Mouse (Mus musculus): ENCODE data around the gene Trim47. TPM values are rescaled to one million over a fixed set of nuclear protein-coding genes. Genes with fewer than 3 reads are reported as not detected.
A peak's percentile ranks its signal among the peaks of the same experiment; 100 is the strongest.

The Trim47 gene
- polyA plus RNA-seq, 1 experiment from 2014 or later, result 7.7 TPM

GRCm38 (mm10) chr11:116111611-116112203 is 15.3 kb downstream of the Trim47 start:
- no peak for ATAC-seq (replicated peaks)
- peaks cover 30% of the 10 kb centered on the region for H3K4me1 ChIP-seq
- H3K27ac ChIP-seq (replicated peaks), result no peak overlapping the region
- no peaks in the 10 kb centered on the region for H3K36me3 ChIP-seq
- H3K9me3 ChIP-seq, result no peaks in the 10 kb centered on the region
- 85% methylated on average over 19 of the region's 19 CpGs for WGBS
- H3K27me3 ChIP-seq, result peaks cover 54% of the 10 kb centered on the region
- no peak overlapping the region for H3K9ac ChIP-seq (replicated peaks)
- no peak overlapping the region for H3K4me3 ChIP-seq
- H3K4me2 ChIP-seq (replicated peaks), result no peak overlapping the region

DNA sequence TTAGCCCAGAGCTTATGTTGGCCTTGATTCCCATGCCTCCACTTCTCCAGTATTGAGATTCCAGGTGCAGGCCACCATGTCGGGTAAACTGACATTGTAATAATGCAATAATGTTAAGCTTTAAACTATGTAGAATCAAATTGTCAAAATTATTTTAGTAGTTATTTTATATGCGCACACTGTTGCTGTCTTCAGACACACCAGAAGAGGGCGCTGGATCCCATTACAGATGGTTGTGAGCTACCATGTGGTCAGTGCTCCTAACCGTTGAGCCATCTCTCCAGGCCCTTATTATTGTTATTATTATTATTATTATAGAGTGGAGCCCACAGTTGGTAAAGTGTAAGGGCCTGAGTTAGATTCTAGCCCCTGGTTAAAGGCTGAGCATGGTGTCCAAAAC is 15.9 kb downstream of the Trim47 start:
- Histone ChIP-seq H3K27me3 (peaks cover 59% of the 10 kb centered on the region), H3K4me3 (no peak overlapping the region), H3K36me3 (no peaks in the 10 kb centered on the region), H3K9me3 (no peaks in the 10 kb centered on the region), H3K9ac (replicated peaks) (no peak overlapping the region), H3K27ac (replicated peaks) (no peak overlapping the region), H3K4me1 (peaks cover 34% of the 10 kb centered on the region), H3K4me2 (replicated peaks) (no peak overlapping the region)
- ATAC-seq (replicated peaks), result no peak
- 83% methylated on average over 4 of the region's 4 CpGs for WGBS

- no peak for ATAC-seq (replicated peaks)
- 39% methylated on average over 10 of the region's 10 CpGs for WGBS
- Histone ChIP-seq H3K9ac (replicated peaks) (no peak overlapping the region), H3K4me1 (peaks cover 34% of the 10 kb centered on the region), H3K27me3 (peaks cover 65% of the 10 kb centered on the region), H3K36me3 (no peaks in the 10 kb centered on the region), H3K4me3 (peak overlapping the region; percentile 35), H3K4me2 (replicated peaks) (peak overlapping the region; percentile 46; the same call in 1 of the 2 replicates), H3K27ac (replicated peaks) (no peak overlapping the region), H3K9me3 (no peaks in the 10 kb centered on the region)
Measured at GRCm38 (mm10) chr11:116110540-116110939, 16.5 kb downstream of the Trim47 start.

DNA sequence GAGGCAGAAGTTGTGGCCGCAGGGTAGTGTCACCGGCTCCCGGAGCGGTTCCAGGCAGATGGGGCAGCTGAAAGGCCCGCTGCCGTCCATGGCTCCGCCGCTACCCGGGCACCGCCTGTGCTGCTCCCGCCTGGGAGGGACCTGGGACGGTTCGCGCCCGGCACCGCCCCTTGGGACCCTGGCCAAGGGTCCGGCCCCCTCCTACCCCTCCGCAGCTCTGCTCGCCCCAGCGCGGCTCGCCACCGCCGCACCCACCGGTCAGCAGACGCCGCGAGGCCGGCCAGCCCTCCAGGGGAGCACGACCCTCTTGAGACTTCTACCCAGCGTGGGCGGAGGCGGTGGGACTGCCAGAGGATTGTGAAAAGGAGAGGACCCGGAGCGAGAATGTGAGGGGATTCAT is 16.9 kb downstream of the Trim47 start:
- under 1% methylated on average over 25 of the region's 35 CpGs for WGBS
- Histone ChIP-seq H3K9ac (replicated peaks) (no peak overlapping the region), H3K36me3 (no peaks in the 10 kb centered on the region), H3K27ac (replicated peaks) (no peak overlapping the region), H3K4me3 (peak overlapping the region; percentile 35), H3K4me2 (replicated peaks) (peak overlapping the region; percentile 46), H3K9me3 (no peaks in the 10 kb centered on the region), H3K27me3 (peaks cover 67% of the 10 kb centered on the region), H3K4me1 (peaks cover 34% of the 10 kb centered on the region)
- ATAC-seq (replicated peaks), result 0 out of 2 replicates have a peak, but pooled peaks have one; percentile 29

DNA sequence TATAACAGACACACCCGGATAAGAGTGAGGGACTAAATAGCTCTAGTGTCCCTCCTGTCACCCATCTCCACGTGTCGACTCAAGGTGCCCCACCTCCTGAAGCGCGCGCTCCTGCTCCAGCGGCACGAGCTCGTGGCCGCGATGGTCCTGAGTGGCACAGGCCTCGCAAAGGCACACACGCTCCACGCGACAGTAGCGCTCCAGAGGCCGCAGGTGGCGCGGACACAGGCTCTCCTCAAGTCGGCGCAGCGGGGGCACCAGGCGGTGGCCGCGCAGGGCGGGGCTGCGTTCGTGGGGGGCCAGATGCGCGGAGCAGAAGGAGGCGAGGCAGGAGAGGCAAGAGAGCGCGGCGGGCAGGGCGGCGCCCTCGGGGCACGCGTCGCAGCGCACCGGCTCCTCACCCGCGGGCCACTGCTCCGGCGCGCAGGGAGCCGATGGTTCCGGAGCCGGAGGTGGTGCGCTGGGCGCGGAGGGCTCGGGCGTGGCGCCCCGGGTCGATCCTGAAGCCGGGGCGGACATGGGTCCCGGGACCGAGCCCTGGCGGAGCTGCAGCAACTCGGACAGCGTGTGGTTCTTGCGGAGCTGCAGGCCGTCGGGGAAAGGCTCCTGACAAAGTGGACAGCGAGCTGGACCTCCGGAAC is 17.4 kb downstream of the Trim47 start:
- Histone ChIP-seq H3K27ac (replicated peaks) (no peak overlapping the region), H3K4me2 (replicated peaks) (peak overlapping the region; percentile 46), H3K4me1 (peaks cover 35% of the 10 kb centered on the region), H3K9me3 (no peaks in the 10 kb centered on the region), H3K27me3 (peaks cover 67% of the 10 kb centered on the region), H3K4me3 (peak overlapping the region; percentile 35), H3K36me3 (no peaks in the 10 kb centered on the region), H3K9ac (replicated peaks) (0 out of 2 replicates have a peak overlapping the region, but pooled peaks have one; percentile 7)
- ATAC-seq (replicated peaks), result no peak
- 2% methylated on average over 69 of the region's 70 CpGs for WGBS

DNA sequence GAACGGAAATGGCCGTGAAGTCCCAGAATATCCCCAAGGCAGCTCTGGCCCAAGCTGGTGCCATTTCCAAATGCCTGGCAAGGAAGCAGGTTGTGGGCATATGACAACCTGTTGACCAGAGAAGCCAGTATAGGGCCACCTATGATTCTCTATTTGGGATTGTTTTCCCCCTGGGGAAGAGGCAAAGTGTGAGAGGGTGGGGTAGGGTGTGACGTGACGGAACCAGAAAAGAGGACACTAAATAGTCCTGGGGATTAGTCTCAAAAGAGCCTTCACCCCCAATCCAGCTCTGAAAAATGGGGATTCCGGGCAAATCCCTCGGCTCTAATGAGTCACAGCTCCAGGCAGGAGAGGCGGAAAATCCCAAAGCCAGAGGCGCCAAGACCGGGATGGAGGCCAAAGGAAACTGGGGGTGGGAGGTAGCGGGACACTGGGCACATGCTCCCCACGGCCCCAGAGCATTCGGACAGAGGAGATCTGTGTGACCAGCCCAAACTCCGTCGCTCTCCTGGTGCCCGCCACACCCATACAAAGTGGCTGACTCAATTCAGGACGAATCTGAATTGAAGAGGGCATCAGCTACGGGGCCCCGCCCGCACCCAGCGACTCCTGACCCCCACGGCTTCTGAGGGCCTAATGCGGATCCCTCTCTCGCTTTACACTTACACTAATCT is 18.4 kb downstream of the Trim47 start:
- WGBS, result 3% methylated on average over 23 of the region's 23 CpGs
- no peak overlapping the region for H3K27ac ChIP-seq (replicated peaks)
- ATAC-seq (replicated peaks), result no peak
- peak overlapping the region; percentile 46 for H3K4me2 ChIP-seq (replicated peaks)
- H3K27me3 ChIP-seq, result peaks cover 67% of the 10 kb centered on the region
- no peaks in the 10 kb centered on the region for H3K36me3 ChIP-seq
- peak overlapping the region; percentile 35; the same call in 1 of the 2 replicates for H3K4me3 ChIP-seq
- no peaks in the 10 kb centered on the region for H3K9me3 ChIP-seq
- no peak overlapping the region for H3K9ac ChIP-seq (replicated peaks)
- H3K4me1 ChIP-seq, result peaks cover 44% of the 10 kb centered on the region

- peaks cover 46% of the 10 kb centered on the region for H3K4me1 ChIP-seq
- H3K27ac ChIP-seq (replicated peaks), result no peak overlapping the region
- H3K4me2 ChIP-seq (replicated peaks), result peak overlapping the region; percentile 46; the same call in 1 of the 2 replicates
- no peak overlapping the region for H3K9ac ChIP-seq (replicated peaks)
- no peak for ATAC-seq (replicated peaks)
- H3K4me3 ChIP-seq, result 0 out of 2 replicates have a peak overlapping the region, but pooled peaks have one; percentile 2
- peaks cover 67% of the 10 kb centered on the region for H3K27me3 ChIP-seq
- WGBS, result 13% methylated on average over 19 of the region's 19 CpGs
- H3K9me3 ChIP-seq, result no peaks in the 10 kb centered on the region
- no peaks in the 10 kb centered on the region for H3K36me3 ChIP-seq
Measured at GRCm38 (mm10) chr11:116107777-116108285, 19.2 kb downstream of the Trim47 start.

- Histone ChIP-seq H3K4me1 (peaks cover 50% of the 10 kb centered on the region), H3K4me2 (replicated peaks) (no peak overlapping the region), H3K36me3 (no peaks in the 10 kb centered on the region), H3K9ac (replicated peaks) (no peak overlapping the region), H3K4me3 (no peak overlapping the region), H3K27ac (replicated peaks) (no peak overlapping the region), H3K9me3 (no peaks in the 10 kb centered on the region), H3K27me3 (peaks cover 66% of the 10 kb centered on the region)
- no peak for ATAC-seq (replicated peaks)
- 22% methylated on average over 14 of the region's 14 CpGs for WGBS
Measured at GRCm38 (mm10) chr11:116106963-116107776, 19.8 kb downstream of the Trim47 start.

DNA sequence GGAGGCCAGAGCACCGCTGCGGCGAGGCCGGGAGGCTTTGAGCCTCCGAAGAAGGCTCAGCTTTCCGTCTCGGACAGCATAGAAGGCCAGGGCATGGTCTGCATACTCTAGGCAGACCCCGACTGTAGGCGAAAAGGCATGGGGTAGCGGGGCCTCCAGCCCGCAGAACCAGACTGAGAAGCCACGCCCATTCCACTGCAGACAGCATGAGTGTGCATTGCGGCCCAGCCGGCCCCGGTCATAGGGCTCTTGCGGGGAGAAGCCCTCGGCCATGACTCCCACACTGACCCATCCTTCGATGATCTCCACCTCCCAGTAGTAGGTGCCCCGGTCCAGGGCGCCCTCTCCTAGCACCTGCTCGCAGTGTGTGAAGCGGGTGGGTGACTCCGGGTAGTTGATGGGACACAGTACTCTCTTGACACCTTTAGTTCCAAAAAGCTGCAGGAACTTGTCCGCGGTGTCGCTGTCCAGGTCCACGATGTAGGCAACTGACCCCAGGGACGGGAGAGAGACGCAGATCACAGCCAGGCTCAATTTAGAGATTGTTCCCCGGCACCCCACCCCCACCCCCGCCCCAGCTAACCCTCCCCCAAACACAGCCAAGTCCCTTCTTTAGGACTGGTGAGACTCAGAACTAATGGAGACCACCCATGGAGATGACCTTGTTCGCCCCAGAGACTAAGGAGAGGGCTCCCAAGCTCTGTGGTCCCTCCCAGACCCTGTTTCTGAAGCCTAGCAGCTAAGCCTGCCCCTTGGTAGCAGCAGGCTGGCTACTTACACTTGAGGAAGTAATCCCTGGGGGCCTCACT is 20.7 kb downstream of the Trim47 start:
- Histone ChIP-seq H3K27ac (replicated peaks) (no peak overlapping the region), H3K4me3 (no peak overlapping the region), H3K36me3 (no peaks in the 10 kb centered on the region), H3K9ac (replicated peaks) (no peak overlapping the region), H3K9me3 (no peaks in the 10 kb centered on the region), H3K4me1 (peaks cover 58% of the 10 kb centered on the region), H3K27me3 (peaks cover 58% of the 10 kb centered on the region), H3K4me2 (replicated peaks) (no peak overlapping the region)
- ATAC-seq (replicated peaks), result no peak
- WGBS, result 33% methylated on average over 32 of the region's 32 CpGs

DNA sequence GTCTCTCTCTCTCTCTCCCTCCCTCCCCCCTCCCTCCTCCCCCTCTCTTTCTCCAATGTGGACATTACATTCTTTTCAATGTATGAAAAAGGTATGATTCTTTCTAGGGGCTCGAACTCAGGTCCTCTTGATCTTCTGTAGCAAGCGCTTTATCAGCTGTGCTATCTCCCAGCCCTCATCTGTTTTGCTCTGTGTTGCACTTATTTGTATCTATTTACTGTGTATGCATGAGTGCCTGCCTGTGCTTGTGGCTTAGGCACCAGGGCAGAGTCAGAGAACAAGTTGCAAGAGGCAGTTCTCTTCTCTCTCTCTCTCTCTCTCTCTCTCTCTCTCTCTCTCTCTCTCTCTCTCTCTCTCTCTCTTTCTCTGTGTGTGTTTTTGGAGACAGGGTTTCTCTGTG is 21.9 kb downstream of the Trim47 start:
- no peaks in the 10 kb centered on the region for H3K36me3 ChIP-seq
- H3K9me3 ChIP-seq, result no peaks in the 10 kb centered on the region
- no peak overlapping the region for H3K4me3 ChIP-seq
- WGBS, result 90% methylated on average over 2 of the region's 2 CpGs
- no peak for ATAC-seq (replicated peaks)
- no peak overlapping the region for H3K9ac ChIP-seq (replicated peaks)
- H3K27ac ChIP-seq (replicated peaks), result no peak overlapping the region
- H3K27me3 ChIP-seq, result peaks cover 45% of the 10 kb centered on the region
- peaks cover 55% of the 10 kb centered on the region for H3K4me1 ChIP-seq
- no peak overlapping the region for H3K4me2 ChIP-seq (replicated peaks)

DNA sequence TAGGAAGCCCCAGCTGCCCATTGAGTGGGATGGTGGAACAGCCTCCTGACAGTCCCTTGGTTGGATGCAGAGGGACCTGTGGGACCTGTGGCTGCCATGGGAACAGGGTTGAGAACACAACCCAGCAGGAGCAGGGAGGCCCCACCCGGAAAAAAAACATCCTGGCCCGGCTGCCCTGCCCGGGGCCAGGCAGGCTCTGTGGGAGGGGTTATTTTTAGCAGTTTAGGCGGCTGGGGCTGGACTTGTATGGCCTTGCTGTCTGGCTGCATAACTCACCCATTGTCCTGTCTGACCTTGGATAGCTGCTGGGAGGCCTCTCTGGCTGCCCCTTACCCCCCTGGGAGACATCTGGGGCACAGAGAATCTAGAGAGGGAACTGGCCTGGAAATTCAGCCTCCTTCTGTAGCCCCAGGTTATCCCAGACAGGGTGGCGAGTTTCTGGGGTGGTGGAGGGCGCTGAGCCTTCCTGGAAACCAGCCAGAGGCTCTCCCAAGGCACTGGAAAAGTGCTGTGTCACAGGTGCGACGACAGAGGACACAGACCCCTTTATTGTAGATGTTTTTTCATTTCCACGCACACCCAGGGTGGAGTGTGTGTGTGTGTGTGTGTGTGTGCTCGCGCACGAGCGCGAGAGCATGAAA is 22.9 kb downstream of the Trim47 start:
- Histone ChIP-seq H3K4me3 (no peak overlapping the region), H3K4me2 (replicated peaks) (no peak overlapping the region), H3K27me3 (peaks cover 36% of the 10 kb centered on the region), H3K9ac (replicated peaks) (no peak overlapping the region), H3K4me1 (peaks cover 47% of the 10 kb centered on the region), H3K9me3 (no peaks in the 10 kb centered on the region), H3K36me3 (no peaks in the 10 kb centered on the region), H3K27ac (replicated peaks) (no peak overlapping the region)
- ATAC-seq (replicated peaks), result no peak
- 44% methylated on average over 14 of the region's 14 CpGs for WGBS

All from forebrain, embryonic 15.5 days (tissue).